Mouse (Mus musculus) kidney, adult 2 months (tissue): Measurements from ENCODE around the gene Jmy. TPM values are rescaled to one million over a fixed set of nuclear protein-coding genes. Genes with fewer than 3 reads are reported as not detected.

Experiments used
- DNase-seq: peaks from one replicate; pipeline ENCODE4 v3.0.0; 2021
- H3K27ac ChIP-seq: fragments of 200-500 bp; 2 replicates; pipeline ENCODE4 v1.5.1; 2012; ENCODE audit warnings: low read depth, low read length, control low read depth, inconsistent platforms; ENCODE audit not compliant: insufficient read depth
- H3K27me3 ChIP-seq: fragments of 200-500 bp; replicated peaks from 2 replicates; pipeline ENCODE4 v1.6.1; 2012; ENCODE audit warnings: mild to moderate bottlenecking, moderate library complexity, low read length, inconsistent platforms; ENCODE audit not compliant: control insufficient read depth, insufficient read depth
- H3K36me3 ChIP-seq: fragments of 200-500 bp; 2 replicates; pipeline ENCODE4 v1.6.1; 2012; ENCODE audit warnings: mild to moderate bottlenecking, moderate library complexity, low read length, inconsistent platforms; ENCODE audit not compliant: control insufficient read depth, insufficient read depth
- H3K4me1 ChIP-seq: fragments of 200-500 bp; 2 replicates; pipeline ENCODE4 v1.6.1; 2011; ENCODE audit warnings: low read length; ENCODE audit not compliant: control insufficient read depth, insufficient read depth
- H3K4me3 ChIP-seq: fragments of 200-500 bp; 2 replicates; pipeline ENCODE4 v1.5.1; 2011; ENCODE audit warnings: mild to moderate bottlenecking, low read depth, low read length, control low read depth; ENCODE audit not compliant: insufficient read depth
- CTCF ChIP-seq: fragments of 200-500 bp; conservative IDR thresholded peaks from 2 replicates; pipeline ENCODE4 v1.5.1; 2011; ENCODE audit warnings: low read depth, mild to moderate bottlenecking, control low read depth, low read length, moderate library complexity, mixed read lengths; ENCODE audit not compliant: insufficient read depth, insufficient read length
- POLR2A ChIP-seq: fragments of 200-500 bp; IDR thresholded peaks from one replicate; pipeline ENCODE4 v1.6.1; 2011; ENCODE audit warnings: low read depth, low read length, control low read depth
- WGBS: fragments of 180-500 bp; shearing (Covaris S2); methylation state at CpG from one replicate; pipeline ENCODE4 v1.1.7; 2018; 5-methylcytosine and 5-hydroxymethylcytosine counted together
- polyA plus RNA-seq: library from polyadenylated mRNA; depleted of rRNA; stranded (reverse); fragments of >200 nt; gene quantifications from 2 replicates; pipeline ENCODE4 v1.2.3, GENCODE M21; 2012; rRNA removed

Gene Jmy
- polyA plus RNA-seq, 1 experiment = 7.0 TPM

DNA sequence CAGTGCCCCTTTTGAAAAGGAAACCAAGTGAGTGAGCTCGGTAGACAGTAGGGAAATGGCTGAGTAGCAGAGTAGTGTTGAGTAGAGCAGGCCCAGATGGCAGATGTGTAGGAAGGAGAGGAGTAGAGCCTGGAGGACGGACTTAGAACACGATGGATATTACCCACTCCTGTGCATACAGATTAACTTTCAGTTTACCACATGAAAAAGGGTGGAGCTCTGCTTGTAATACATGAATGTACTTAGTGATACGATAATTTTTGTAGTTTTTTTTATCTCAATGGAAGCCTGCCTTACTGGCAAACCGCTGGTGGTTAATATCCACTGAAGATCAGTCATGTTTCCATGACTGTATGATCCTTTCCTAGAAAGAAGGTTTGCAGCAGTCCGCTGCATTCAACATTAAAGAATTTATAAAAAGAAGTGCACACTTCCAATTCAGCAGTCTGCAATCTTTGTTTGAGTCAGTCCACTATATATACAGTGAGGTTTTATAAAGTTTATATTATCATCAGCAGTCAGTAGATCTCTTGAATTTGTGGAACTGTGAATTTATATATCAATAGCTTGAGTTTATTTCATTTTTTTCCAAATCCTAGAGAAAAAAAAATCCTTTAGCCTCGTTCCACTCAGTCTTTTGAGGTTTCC, 110.9 kb downstream of the Jmy start:
- Histone ChIP-seq H3K27me3 (no peaks in the 10 kb centered on the region), H3K27ac (no peak overlapping the region), H3K4me1 (no peaks in the 10 kb centered on the region), H3K4me3 (no peak overlapping the region), H3K36me3 (no peaks in the 10 kb centered on the region)
- no peak for DNase-seq
- 71% methylated on average over 7 of the region's 7 CpGs for WGBS
- TF ChIP-seq CTCF (no peak), POLR2A (no peak)

DNA sequence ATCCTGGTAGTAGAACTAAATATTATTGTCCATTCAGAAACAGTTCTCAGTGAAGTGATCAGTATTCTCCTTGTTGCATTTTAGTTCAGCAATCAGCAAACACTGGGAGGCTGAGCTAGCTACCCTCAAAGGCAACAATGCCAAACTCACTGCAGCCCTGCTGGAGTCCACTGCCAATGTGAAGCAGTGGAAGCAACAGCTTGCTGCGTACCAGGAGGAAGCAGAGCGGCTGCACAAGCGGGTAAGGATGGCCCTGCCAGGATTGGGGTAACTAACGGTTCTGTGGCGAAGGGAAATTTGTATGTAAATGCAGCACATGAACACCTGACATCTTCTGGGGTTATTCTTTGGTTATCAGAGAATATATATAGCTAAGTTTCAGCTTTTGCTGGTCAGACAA, 112.2 kb downstream of the Jmy start:
- DNase-seq = no peak
- Histone ChIP-seq H3K27ac (no peak overlapping the region), H3K27me3 (no peaks in the 10 kb centered on the region), H3K4me3 (no peak overlapping the region), H3K36me3 (no peaks in the 10 kb centered on the region), H3K4me1 (no peaks in the 10 kb centered on the region)
- 93% methylated on average over 5 of the region's 5 CpGs for WGBS
- no peak for TF ChIP-seq CTCF

DNA sequence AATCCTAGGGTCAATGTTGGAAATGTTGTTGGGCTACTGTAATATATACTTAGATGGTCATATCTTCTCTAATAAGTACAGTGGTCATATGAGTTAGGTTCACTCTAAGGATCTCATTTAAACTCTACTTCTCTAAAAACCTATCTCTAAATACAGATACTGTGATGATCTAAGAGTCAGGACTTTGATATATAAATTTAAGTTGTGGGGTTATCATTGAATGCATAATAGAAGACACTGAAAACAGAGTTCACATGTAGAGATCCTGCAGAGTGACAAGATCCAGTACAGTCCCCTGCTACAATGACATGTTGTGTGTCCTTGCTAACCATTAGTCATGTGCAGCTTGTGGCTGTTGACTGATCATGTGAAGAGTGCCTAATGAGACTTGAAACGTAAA, 114.5 kb downstream of the Jmy start:
- Histone ChIP-seq H3K4me3 (no peak overlapping the region), H3K27me3 (no peaks in the 10 kb centered on the region), H3K27ac (no peak overlapping the region), H3K36me3 (no peaks in the 10 kb centered on the region), H3K4me1 (no peaks in the 10 kb centered on the region)
- DNase-seq = no peak
- TF ChIP-seq POLR2A = no peak
- WGBS = 40% methylated on average over 1 of the region's 1 CpGs

DNA sequence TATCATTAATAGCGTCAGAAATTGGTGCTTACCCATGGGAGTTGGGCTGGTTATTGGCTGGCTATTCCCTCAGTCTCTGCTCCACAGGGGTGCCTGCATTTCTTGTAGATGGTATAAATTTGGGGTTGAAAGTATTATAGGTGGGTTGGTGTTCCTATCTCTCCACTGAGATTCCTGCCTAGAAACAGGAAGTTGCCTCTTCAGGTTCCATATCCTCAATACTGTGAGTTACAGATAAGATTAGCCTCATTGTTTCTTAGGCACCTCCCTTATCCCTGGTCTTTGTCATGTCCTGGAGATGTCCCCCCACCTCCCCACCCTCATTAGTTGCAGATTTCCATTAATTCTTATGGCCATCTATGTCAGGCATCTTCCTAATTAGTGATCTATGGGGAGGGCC, 115.1 kb downstream of the Jmy start:
- Histone ChIP-seq H3K27ac (no peak overlapping the region), H3K27me3 (no peaks in the 10 kb centered on the region), H3K4me3 (no peak overlapping the region), H3K36me3 (no peaks in the 10 kb centered on the region), H3K4me1 (no peaks in the 10 kb centered on the region)
- 92% methylated on average over 1 of the region's 1 CpGs for WGBS
- no peak for TF ChIP-seq CTCF
- TF ChIP-seq POLR2A = no peak
- no peak for DNase-seq

DNA sequence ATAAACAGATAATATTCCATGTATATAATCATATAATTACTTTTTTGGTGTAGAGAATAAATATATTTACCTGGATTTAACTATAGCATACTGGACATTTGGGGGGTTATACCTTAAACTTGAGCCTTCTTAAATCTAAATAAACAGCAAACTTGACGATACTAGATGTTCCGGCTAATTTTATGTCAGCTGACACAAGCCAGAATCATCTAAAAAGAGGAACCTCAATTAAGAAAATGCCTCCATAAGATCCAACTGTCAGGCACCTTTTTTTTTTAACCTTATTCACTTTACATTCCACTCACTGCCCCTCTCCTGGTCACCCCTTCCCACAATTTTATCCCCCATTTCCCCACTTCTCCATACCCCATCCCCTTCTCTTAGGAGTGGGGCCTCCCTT, 116.0 kb downstream of the Jmy start:
- Histone ChIP-seq H3K27me3 (no peaks in the 10 kb centered on the region), H3K36me3 (no peaks in the 10 kb centered on the region), H3K4me1 (no peaks in the 10 kb centered on the region), H3K4me3 (no peak overlapping the region), H3K27ac (no peak overlapping the region)
- no peak for TF ChIP-seq POLR2A
- WGBS = 93% methylated on average over 2 of the region's 2 CpGs
- no peak for DNase-seq

DNA sequence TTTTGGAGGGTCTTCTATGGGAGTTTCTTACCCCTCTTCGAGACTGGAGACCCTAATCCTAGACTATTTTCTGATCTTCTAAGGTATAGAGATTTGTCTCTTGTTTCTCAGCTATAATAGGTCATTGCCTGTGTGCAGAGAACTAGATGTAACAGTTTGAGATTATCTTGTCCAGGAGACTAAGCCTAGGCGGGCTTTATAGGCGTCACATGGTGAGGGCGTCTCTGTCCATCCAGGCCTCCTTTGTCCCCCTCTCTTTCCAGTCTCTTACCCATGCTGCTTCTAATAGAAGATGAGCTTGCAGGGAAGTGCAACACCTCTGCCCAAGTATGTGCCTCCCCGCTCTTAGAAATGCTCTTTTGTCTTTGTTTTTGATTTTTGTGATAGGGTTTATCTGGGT, 116.5 kb downstream of the Jmy start:
- no peak for DNase-seq
- Histone ChIP-seq H3K36me3 (no peaks in the 10 kb centered on the region), H3K4me1 (no peaks in the 10 kb centered on the region), H3K27ac (no peak overlapping the region), H3K27me3 (no peaks in the 10 kb centered on the region), H3K4me3 (no peak overlapping the region)
- no peak for TF ChIP-seq CTCF
- no peak for TF ChIP-seq POLR2A
- WGBS = 94% methylated on average over 5 of the region's 5 CpGs

DNA sequence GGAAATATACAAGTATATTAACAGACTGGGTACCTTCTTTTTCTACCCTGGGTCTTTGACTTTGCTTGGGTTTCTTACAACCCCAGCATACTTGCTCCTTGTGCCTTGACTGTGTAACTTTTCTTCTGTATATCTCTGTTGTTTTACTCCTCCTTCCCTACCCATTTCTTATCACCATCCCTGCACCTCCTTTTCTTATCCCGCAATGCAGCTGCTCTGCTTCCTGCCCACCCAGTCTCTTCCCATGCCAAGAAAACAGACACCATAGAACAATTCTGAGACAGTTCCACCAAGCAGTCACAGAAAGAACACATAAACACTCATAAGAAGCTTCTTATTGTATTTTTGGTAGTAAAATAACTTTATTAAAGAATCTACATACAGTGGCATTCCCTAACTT, 118.3 kb downstream of the Jmy start:
- DNase-seq = no peak
- Histone ChIP-seq H3K4me3 (no peak overlapping the region), H3K4me1 (no peaks in the 10 kb centered on the region), H3K27ac (no peak overlapping the region), H3K27me3 (no peaks in the 10 kb centered on the region), H3K36me3 (no peaks in the 10 kb centered on the region)
- WGBS = 81% methylated on average over 1 of the region's 1 CpGs
- TF ChIP-seq CTCF (no peak), POLR2A (no peak)

DNA sequence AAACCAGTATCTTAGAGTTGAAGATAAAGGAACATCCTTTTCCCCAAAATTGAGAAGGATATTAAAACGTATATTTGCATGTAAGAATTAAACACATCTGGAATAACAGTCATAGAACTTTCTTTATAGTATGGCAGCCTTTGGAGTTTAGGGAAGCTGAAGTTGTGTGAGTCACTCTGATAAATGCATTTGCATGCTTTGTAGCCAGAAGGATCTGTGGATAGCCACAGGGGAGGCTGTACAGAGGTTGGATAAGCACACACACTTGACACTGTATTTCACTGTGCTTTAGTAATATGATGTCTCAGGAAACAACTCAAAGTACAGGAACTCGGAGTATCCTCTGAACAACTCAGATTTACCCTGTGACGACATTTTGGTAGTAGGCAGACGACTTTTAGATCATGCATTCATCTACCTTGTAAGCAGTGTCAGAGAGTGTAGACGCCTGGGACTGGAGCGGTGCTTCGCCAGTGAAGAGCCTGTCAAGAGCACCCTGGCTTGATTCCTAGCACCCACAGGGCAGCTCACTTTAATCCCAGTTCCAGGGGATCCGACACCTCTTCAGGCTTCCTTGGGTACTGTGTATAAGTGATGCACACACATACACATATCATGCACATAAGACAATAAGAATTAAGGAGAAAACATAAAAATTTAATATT, 119.1 kb downstream of the Jmy start:
- Histone ChIP-seq H3K4me1 (no peaks in the 10 kb centered on the region), H3K36me3 (no peaks in the 10 kb centered on the region), H3K27me3 (no peaks in the 10 kb centered on the region), H3K4me3 (no peak overlapping the region), H3K27ac (no peak overlapping the region)
- DNase-seq = no peak
- TF ChIP-seq CTCF = no peak
- no peak for TF ChIP-seq POLR2A
- whole genome bisulfite sequencing = 95% methylated on average over 8 of the region's 8 CpGs

Other genes with a start within 250 kb of the Jmy start
- gene Homer1, start 200.2 kb downstream of the Jmy start, polyA plus RNA-seq = 2.5 and 2.7 TPM in 2 replicates
- 20.3 and 26.4 TPM in 2 replicates for gene Bhmt, start 138.2 kb upstream of the Jmy start, polyA plus RNA-seq
- 48.9 and 54.5 TPM in 2 replicates for gene Bhmt2, start 174.5 kb upstream of the Jmy start, polyA plus RNA-seq
- gene Dmgdh, start 174.6 kb upstream of the Jmy start, polyA plus RNA-seq = 39.6 and 41.0 TPM in 2 replicates